Mouse (Mus musculus) myocyte (in vitro differentiated cells): Measurements from ENCODE around the gene Naxe.

Experiments
- CEBPB ChIP-seq: IDR thresholded peaks from 2 replicates; pipeline ENCODE4 v1.6.1; 2011; ENCODE audit warnings: mild to moderate bottlenecking, moderate library complexity; ENCODE audit not compliant: poor library complexity, insufficient read depth, severe bottlenecking
- MAX ChIP-seq: IDR thresholded peaks from one replicate; pipeline ENCODE4 v1.6.1; 2011; ENCODE audit warnings: low read depth, mild to moderate bottlenecking, control low read depth
- MYOG ChIP-seq, 3 experiments: IDR thresholded peaks; one replicate each; pipeline ENCODE4 v1.6.1; 2011; ENCODE audit warnings: control low read depth in 2 of 3, low read depth in 2 of 3, mild to moderate bottlenecking in 2 of 3; ENCODE audit not compliant: insufficient read length in 2 of 3, control insufficient read depth in 1 of 3, insufficient read depth in 1 of 3
- POLR2A ChIP-seq: IDR thresholded peaks from one replicate; pipeline ENCODE4 v1.6.1; 2011; ENCODE audit warnings: low read depth, mild to moderate bottlenecking, control low read depth, moderate library complexity; ENCODE audit not compliant: insufficient read length
- POLR2AphosphoS2 ChIP-seq: IDR thresholded peaks from one replicate; pipeline ENCODE4 v1.6.1; 2011; ENCODE audit warnings: low read depth, control low read depth; ENCODE audit not compliant: insufficient read length
- REST ChIP-seq: IDR thresholded peaks from one replicate; pipeline ENCODE4 v1.6.1; 2011; ENCODE audit warnings: mild to moderate bottlenecking, control low read depth, moderate library complexity; ENCODE audit not compliant: insufficient read depth, insufficient read length
- SRF ChIP-seq: IDR thresholded peaks from one replicate; pipeline ENCODE4 v1.6.1; 2011; ENCODE audit warnings: low read depth; ENCODE audit not compliant: control insufficient read depth, insufficient read length
- TCF12 ChIP-seq: IDR thresholded peaks from one replicate; pipeline ENCODE4 v1.6.1; 2011; ENCODE audit warnings: mild to moderate bottlenecking, control low read depth; ENCODE audit not compliant: poor library complexity, insufficient read depth, severe bottlenecking
- USF1 ChIP-seq: IDR thresholded peaks from one replicate; pipeline ENCODE4 v1.6.1; 2011; ENCODE audit warnings: low read depth, mild to moderate bottlenecking, control low read depth, moderate library complexity

DNA sequence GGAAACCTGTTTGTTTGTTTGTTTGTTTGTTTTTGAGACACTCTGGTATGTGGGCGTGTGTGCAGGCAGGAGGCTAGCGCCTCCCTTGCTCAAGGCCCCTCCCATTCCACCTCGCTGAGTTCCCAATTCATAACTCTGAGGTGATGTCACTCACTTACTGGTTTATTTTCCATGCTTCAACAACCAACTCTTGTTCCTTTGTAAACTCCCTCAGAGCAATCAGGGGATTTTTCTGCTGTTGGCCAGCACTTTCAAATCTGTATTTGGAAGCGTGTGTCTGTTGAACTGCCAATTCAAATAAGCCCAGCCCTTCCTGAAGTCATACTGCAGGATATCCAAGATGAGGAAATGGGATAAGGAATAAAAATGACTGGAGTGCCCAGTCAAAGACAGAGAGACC, 24.4 kb upstream of the Naxe start:
- TF ChIP-seq POLR2A: no peak
- no peak for TF ChIP-seq POLR2AphosphoS2
- no peak for TF ChIP-seq TCF12
- TF ChIP-seq CEBPB: no peak
- TF ChIP-seq MAX: no peak
- TF ChIP-seq MYOG (IDR thresholded peaks at IDR 0.05; ENCODE audit: control insufficient read depth in 1 of 3, insufficient read depth in 1 of 3, insufficient read length in 2 of 3, low read depth in 2 of 3): no peak
- no peak for TF ChIP-seq USF1
- no peak for TF ChIP-seq REST
- TF ChIP-seq SRF: no peak
